Mouse (Mus musculus) frontal cortex, postnatal 25 days (tissue): ENCODE results near the gene Grap.
A peak's percentile ranks its signal among the peaks of the same experiment; 100 is the strongest.
"Not testable (repeated sequence)": the region's sequence is repeated elsewhere in the genome, so short reads cannot be mapped to it uniquely, and the experiment has no call there.

ENCODE experiments used
- DNase-seq, 2 experiments: peaks; one replicate each; pipeline ENCODE4 v3.0.0; 2022; ENCODE audit warnings: low spot score in 2 of 2

The Grap gene

DNA sequence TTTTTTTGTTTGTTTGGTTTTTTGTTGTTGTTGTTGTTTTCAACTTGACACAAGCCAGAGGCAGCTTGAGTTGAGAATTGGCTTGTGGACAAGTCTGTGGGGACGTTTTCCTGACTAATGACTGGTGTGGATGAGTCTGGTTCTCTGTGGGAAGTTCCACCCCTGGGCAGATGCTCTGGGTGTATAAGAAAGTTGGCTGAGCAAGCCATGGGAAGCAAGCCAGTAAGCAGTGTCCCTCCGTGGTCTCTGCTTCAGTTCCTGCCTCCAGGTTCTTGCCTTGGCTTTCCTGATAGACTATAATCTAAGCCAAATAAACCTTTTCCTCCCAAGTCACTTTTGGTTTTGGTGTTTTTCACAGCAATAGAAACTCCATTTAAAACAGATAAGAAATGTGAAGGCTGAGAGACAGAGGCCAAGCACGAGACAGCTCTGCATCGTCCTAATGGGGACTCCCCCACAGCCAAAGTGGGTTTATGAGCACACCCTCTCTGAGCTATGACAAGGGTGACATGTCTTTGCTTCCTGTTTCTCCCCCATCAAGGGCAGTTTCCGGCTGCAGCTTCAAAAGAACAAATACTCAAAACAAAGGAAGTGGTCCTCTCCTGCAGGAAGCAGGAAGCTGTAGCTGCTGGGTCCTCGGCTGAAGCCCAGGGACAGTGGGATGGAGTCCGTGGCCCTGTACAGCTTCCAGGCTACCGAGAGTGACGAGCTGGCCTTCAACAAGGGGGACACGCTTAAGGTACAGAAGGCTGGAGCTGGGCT lies at the start of gene Grap:
Gene Grap, plus strand, starts transcription at position 580 of the 762 bp plus-strand sequence.
- DNase-seq: no peak

- DNase-seq: no peak
Measured at GRCm38 (mm10) chr11:61608072-61608471, 45.0 kb upstream of the Grap start.

DNA sequence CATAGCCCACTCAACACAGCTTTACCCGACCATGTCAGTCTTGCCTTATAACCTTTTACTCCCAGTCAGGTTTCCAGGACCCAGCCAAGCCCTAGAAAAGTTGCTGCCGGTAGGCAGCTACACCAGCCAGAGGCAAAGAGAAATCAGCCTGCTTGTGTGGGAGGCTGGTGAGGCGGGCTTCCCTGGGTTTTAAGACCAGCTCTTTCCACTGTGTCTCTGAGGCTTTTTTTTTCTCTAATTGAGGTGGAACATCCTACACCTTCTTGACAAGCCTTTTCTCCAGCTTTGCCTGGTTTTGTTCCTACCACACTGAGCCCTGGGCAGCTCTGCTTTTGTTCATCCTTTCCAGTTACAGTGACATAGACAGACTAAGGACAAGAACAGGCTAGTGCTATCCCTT lies 41.9 kb upstream of the Grap start:
- DNase-seq: no peak

DNA sequence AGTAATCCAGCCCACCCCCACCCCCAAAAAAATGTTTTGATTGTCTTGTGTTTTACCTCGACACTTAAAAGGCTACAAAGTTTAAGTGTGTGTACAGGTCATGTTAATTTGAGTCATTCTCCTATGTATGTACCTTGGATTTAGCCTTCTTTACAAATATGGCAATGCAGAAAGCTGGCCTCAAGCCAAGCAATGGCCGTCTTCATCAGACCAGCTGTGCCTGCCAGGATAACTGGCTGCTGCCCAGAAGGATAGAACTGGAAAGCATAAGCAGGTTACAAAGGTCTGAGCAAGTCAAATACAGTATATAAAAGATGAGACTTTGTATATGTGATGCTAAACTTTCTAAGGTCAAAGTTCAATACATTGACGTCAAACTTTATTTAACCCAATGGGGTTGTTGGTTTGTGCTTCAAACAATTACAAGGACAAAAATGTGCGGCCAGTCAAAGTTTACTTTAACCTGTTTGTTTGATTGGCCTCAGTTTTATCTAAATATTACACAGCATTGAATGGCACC lies 40.9 kb upstream of the Grap start:
- DNase-seq: no peak

DNA sequence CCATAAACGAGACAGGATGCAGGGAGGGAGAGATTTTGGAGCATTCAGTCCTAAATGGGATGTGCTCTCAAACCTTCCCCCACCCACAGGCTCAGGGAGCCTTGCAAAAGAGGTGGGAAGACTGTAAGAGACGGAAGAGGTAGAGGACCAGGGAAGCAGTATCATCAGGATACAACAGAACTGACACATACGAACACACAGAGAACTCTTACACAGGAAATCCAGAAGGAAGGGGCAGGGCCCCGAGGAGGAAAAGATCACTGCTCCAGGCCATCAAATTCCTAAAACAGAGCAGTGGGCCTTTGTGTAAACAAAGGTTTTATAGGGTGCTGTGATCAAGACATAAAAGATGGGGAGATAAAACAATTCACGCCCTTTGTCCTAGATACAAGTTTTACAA lies 38.7 kb upstream of the Grap start:
- no peak for DNase-seq

- no peak for DNase-seq
Measured at GRCm38 (mm10) chr11:61615686-61616522, 37.2 kb upstream of the Grap start.

DNA sequence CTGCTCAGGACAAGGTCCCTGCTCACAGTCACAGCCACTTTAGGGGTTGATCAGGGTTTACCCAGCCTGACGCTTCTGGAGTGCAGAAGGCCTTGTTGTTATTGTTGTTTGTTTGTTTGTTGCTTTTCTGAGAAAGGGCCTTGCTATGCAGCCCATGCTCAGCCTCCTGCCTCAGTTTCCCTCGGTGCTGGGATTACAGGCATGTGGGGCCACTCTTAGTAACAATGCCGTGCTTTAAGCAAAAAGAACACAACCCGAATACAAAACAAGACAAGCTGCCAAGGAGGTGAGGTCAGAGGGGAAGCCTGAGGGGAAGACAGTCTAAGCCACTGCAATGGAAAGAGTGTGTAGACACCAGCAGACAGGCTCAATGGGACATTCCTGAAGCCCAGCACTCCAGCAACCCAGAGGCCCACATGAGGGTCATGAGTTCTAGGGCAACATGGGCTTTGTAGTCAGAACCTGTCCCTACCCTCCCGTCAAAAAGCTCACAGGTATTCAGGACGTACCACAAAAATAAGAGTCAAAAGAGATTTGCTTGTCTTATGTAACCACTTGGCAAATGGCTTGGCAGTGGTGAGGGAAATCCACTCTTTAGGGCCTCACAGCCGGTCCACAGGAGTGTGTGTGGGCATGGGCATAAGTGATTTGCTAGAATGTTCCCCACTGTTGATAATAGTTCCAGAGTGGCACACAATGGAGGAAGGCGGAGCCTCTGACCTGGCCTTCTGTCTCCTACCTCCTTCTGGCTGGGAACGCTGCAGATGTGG lies 36.4 kb upstream of the Grap start:
- no peak for DNase-seq

DNA sequence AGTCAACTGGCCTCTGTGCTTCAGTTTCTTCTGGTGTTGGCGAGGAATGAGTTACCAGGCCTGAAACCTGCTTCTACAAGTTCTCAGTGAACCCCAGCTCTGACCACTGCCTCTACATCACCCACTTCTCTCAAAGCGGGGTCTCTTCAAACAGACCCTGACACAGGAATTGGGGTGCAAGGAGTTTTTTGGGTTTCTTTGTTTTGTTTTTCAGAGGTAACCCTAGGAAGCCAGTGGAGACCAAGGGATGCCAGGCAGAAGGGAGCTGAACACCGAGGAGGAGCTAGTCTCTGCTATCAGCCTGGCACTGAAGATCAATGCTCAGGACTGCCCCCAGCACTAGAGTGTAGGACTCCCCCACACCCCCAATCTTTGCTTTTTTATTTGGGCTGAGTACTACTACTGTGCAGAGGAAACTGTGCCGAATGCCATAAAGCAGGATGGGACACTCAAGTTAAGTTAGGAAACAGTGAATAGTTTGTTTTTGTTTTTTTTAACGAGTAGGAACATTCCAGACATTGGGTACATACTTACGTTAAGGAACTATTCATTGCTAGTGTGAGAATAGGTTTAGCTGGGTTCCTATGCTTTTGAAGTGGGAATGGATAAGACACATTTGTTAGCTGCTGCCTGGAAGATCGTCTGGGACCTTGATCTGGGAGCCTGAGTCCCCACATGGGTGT lies 35.6 kb upstream of the Grap start:
- DNase-seq: no peak

DNA sequence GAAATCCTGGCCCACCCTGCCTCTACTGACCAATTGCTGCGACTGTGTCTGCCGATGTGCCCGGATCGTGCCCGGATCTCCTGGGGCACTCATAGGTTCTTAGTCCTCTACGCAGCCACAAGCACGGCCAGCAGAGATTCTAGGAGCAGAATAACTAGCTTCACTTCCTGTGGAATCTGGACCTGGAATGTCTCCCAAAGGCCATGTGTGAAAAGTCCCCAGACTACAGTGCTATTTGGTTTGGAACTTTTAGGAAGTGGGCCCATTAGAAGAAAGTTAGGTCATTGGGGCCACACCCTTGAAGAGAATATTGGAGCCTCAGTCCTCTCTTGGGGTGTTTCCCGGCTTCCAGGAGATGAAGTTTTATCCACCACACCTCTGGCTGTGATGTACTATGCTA lies 34.9 kb upstream of the Grap start:
- DNase-seq: no peak

DNA sequence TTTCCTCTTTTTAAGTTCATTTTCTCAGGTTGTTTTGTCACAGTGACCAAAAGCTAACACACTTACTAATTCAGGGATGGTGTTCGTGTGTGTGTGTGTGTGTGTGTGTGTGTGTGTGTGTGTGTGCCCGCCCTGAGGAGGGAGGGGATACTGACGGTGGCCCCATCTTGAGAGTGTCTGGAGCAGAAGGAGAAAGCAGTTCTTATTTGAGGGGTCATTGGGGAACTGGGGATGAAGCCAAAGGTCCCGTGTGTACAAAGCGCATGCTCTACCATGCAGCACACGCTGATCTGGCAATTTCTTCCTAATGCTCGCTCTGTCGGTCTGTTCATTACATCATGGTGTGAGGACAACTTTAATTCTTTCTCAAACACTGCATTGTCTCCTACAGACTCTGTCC lies 34.5 kb upstream of the Grap start:
- no peak for DNase-seq

DNA sequence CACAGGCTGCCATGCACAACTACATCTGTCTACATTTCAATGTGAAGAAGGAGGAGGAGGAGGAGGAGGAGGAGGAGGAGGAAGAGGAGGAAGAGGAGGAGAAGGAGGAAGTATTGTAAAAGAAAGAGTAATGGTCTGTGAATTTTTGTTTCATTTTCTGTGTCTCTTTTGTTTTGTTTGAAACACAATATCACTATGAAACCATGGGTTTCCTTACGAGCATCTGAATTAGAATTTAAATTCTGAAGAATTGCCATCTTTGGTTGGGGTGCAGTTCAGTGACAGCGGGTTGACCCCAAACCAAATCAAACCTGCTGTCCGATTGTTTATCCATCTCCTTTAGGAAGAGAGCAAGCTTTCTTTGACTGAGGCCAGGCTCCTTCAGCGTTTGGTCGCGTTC lies 33.7 kb upstream of the Grap start:
- no peak for DNase-seq

DNA sequence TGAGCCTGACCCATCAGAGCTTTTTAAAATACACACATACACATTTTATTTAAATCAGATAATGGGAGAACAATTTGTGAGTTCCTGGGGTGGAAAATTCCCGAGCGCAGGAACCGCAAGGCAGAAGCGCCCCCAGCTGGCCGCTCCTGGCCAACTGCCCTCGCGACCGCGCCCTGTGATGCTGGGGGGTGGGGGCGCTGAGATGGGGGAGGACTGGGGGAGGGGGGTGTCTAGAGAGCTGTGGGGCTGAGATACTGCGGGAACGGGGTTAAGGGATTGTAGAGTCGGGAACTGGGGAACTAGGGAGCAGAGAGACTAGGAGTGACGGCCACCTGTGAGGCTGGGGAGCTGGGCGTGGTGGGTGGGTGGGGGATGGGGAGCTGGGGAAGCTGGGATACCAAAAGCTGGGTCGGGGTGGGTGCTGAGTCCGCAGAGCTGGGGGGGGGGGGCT lies 33.2 kb upstream of the Grap start:
- peak; percentile 44 to 57 for DNase-seq

DNA sequence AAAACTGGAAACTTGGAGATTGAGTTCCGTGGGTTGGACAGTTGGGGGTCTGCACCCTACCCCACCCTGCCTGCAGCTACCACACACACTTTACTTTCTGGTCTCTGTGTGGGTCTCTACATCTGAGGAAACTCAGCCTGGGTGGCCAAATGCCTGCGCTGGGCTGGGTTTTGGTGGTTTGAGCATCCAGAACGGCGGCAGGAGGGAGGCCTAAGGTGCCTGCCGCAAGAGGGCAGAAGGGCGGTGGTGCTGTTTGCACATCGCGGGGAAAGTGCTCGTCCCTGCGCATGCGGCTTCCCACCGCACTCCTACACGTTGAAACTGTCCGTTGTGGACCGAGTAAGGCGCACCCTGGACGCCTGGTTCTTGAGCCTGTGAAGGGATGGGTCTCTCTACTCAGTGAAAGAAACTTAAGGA lies 32.8 kb upstream of the Grap start:
- peak; percentile 75 to 76 for DNase-seq

DNA sequence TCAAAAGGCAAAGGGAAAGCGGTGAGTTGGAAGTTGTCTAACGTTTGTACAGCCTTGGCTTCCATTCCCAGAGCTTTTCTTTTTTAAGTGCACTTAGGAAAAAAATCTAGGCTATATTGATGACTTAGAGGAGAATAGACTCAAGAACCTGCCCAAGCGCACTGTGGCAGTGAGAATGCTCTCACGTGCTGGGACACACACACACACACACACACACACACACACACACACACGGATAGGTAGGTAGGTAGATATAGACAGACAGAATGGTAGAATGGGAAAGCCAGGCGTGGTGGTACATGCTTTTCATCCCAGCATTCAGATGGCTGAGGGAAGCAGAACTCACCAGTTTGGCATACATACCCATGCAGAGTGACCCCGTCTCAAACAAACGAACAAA lies 32.3 kb upstream of the Grap start:
- no peak for DNase-seq

DNA sequence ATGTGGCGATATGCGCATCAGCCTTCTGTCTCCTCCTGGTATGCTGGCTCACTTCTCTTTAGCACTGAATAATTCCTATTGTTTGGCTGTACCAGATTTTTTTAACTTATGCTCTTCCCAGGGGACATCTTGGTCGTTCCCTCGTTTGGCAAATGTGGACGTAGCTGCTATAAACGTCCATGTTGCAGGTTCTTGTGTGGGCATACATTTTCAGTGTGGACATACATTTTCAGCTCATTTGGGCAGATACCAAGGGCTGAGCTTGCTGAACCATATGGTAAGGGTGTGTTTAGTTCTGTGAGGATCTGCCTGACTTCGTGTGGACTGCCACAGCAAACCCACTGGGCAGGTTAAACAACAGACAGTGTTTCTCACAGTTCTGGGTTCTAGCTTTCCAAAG lies 27.9 kb upstream of the Grap start:
- DNase-seq: no peak

GRCm38 (mm10) chr11:61626509-61626908 lies 26.6 kb upstream of the Grap start:
- DNase-seq: no peak

- DNase-seq: no peak
Measured at GRCm38 (mm10) chr11:61629621-61630020, 23.4 kb upstream of the Grap start.

DNA sequence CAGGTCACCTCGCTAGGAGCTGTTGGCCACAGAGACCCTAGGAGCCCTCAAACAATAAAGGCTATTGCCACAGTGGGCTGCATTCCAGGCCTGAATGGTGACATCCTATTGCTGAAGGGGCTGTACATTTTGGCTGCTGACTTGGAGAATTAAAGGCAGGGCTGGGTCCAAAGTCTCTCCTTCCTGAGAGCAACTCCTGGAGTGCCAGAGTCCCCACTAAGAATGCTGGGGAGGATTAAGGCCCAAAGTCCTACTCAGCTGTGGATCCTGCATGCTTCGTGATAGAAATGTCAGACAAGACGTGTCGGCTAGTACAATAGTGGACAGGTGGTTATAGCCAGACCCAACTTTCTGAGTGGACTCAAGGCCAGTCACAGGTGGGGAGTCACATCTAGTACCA lies 16.8 kb upstream of the Grap start:
- DNase-seq: not testable (repeated sequence)

GRCm38 (mm10) chr11:61637413-61637812 lies 15.7 kb upstream of the Grap start:
- DNase-seq: no peak

DNA sequence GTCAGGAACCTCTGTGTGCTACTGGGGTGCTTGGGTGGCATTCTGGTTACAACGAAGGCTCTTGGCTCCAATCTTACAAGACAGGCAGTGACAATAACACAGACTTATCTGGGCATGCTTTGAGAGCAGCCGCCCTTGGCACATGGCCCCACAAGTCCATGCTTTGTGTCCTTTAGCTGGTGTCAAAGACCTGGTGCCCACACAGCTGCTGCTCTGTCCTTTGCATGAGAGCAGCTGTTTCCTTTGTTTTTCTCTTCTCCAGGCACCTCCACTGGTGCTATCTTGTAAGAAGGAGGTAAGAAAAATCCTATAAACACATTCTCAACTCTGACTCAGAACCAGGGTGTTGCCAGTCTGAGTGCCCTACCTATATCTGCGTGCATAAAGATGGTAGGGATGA lies 15.2 kb upstream of the Grap start:
- DNase-seq: no peak

DNA sequence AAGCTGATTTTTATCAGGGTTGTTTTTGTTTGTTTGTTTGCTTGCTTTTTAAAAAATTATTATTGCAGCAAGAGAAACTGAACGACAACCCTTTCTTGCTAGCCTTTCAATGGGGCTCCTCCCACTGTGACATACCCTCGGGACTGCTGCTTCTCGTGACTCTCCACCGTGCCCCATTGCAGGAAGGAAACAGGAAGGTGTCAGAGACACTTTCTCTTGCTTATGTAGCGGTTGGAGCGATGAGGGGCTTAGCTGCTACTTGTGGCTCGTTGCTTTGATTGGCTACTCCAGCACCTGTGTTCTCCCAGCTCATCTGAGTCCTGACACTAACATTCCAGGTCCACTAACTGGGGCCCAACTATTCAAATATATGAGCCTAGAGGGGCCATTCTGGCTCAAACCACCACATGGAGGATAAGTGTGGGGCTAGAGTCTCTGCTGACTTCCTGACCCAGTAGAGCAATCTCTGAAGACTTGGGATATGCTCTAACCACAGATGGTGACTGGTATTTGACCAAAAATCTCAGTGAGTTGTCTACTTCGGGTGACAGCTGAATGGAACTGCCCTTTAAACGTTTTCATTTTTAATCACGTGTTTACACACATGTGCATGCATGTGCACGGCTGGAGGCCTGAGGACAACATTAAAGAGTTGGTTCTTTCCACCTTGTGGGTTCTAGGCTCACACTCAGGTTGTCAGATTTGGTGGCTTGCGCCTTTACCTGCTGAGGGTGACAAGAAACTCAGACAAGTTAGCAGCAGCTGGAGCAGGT lies 14.1 kb upstream of the Grap start:
- no peak for DNase-seq
